Mouse (Mus musculus) CD4-positive, CD25-positive, alpha-beta regulatory T cell (primary cell): ENCODE measurements around the gene Chrna3. TPM values are rescaled to one million over a fixed set of nuclear protein-coding genes. Genes with fewer than 3 reads are reported as not detected.

Source experiments
- polyA plus RNA-seq: library from polyadenylated mRNA; unstranded; fragments of 100-300 nt; shearing (Covaris generic); gene quantifications from one replicate; pipeline ENCODE4 v1.2.1, GENCODE M21; 2017

Gene Chrna3
- not detected for polyA plus RNA-seq

DNA sequence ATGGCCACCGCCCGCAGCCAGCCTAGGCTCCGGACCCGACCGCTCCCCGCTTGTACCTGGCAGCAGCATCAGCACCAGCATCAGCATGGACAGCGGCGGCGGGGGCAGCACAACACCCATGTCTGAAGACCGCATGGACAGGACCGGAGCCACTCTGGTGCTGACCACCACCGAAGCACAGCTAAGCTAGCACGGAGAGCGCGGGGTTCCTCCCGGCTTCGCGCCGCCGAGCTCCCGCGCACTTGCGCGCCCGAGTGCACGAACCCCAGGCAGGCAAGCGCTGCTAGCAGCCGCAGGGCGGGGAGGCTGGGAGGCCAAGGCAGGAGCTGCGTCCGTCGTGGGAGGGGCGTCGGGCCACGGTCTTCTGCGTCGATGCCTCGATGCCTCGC is at the start of gene Chrna3:
Gene Chrna3 (minus strand): TSS at position 288 of the 389 bp plus-strand sequence.

DNA sequence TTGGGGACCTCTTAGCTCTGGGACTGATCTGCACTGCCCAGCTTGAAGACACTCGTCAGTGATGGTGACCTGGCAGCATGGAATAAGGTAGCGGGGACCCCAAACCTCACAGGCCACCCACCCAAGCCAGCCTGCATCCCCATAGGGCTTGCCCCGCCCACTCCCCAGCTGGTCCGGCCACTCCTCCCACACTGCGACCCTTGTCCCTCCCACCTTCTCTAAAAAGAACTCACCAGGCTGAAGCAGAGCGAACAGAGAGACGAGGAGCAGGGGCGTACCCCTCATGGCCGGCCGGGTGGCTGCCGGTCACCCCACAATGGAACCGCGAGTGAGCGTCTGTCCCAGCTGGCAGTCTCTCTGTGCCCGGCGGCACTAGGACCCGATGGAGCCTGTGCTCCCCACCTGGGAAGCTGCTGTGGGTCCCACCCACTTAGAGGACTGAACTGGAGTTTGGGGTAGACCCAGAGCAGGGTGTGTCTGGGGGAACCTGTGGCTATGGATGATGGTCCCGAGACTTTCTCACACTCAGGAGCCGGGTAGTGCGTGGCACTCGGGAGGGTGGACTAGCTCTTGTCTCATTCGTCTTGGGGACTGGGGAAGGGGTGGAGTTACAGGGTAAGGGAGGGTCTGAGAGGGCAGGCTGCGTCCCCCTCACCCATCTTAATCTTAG is 22.0 kb upstream of the Chrna3 start, which contains the start of gene Chrnb4:
Gene Chrnb4 (minus strand): TSS at position 569 of the 670 bp plus-strand sequence.

DNA sequence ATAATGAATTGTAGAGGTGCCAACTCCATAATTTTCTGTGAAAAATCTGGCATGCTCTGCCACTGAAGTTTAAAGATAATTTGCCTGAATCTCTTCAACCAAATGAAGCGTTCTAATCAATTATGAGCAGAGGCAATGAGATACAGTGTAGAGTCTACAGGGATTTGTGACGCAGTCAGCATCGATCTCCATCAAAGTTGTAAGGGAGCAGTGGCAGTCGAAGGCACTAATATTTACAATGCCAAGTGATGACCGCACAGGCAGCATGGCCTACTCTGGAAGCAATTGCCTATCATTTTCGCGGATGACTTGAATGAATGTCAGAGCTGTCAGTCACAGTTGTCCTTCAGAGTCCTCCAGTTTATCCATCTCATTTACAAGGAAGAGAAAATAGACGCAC is 45.7 kb downstream of the Chrna3 start, which contains the start of gene Chrna5:
Gene Chrna5 (plus strand): TSS at position 207 of the 400 bp plus-strand sequence.

Other genes with a start within 250 kb of the Chrna3 start
- gene Ireb2, start 162.8 kb downstream of the Chrna3 start, polyA plus RNA-seq = 22.3 TPM
- 0.44 TPM for gene Hykk, start 109.3 kb downstream of the Chrna3 start, polyA plus RNA-seq
- 242 TPM for gene Psma4, start 75.8 kb downstream of the Chrna3 start, polyA plus RNA-seq
- gene AY074887, start 75.6 kb downstream of the Chrna3 start, polyA plus RNA-seq = 0.60 TPM
- not detected for gene Chrna5, start 45.7 kb downstream of the Chrna3 start, polyA plus RNA-seq
- 0.05 TPM for gene Chrnb4, start 22.2 kb upstream of the Chrna3 start, polyA plus RNA-seq
- gene Ube2q2, start 122.3 kb upstream of the Chrna3 start, polyA plus RNA-seq = 50.3 TPM
- 50.1 TPM for gene Fbxo22, start 182.4 kb upstream of the Chrna3 start, polyA plus RNA-seq